Mouse (Mus musculus) heart, postnatal 4 days (tissue): ENCODE measurements at regions not wholly inside any gene's neighbourhood (a gene's known extent, or its start where the extent isn't known, plus 50 kb on each side); places are given as distances from the start of the nearest gene placed in this dataset.
"Not testable (repeated sequence)": the region's sequence is repeated elsewhere in the genome, so short reads cannot be mapped to it uniquely, and the experiment has no call there.

ENCODE experiments used
- DNase-seq: peaks from one replicate; pipeline ENCODE4 v3.0.0; 2021

GRCm38 (mm10) chr2:72616412-72616811, 140.5 kb downstream of the Cdca7 start:
- DNase-seq, result no peak

GRCm38 (mm10) chr2:72619446-72619845, 143.5 kb downstream of the Cdca7 start:
- DNase-seq, result peak; percentile 29

- DNase-seq, result no peak
Observed at GRCm38 (mm10) chr2:72620182-72620652, 144.3 kb downstream of the Cdca7 start.

GRCm38 (mm10) chr2:72627915-72628314, 152.0 kb downstream of the Cdca7 start:
- peak; percentile 43 for DNase-seq

- no peak for DNase-seq
Observed at GRCm38 (mm10) chr2:72628626-72629470, 152.9 kb downstream of the Cdca7 start.

- DNase-seq, result no peak
Observed at GRCm38 (mm10) chr2:72629691-72630461, 153.9 kb downstream of the Cdca7 start.

- DNase-seq, result no peak
Observed at GRCm38 (mm10) chr2:72637881-72638620, 162.1 kb downstream of the Cdca7 start.

GRCm38 (mm10) chr2:72639022-72639421, 163.1 kb downstream of the Cdca7 start:
- DNase-seq, result no peak

GRCm38 (mm10) chr2:72641228-72641627, 165.3 kb downstream of the Cdca7 start:
- no peak for DNase-seq

GRCm38 (mm10) chr2:72644151-72644843, 168.3 kb downstream of the Cdca7 start:
- no peak for DNase-seq

GRCm38 (mm10) chr2:72647642-72648041, 171.7 kb downstream of the Cdca7 start:
- DNase-seq, result no peak

GRCm38 (mm10) chr2:72648294-72648693, 172.3 kb downstream of the Cdca7 start:
- DNase-seq, result no peak

- DNase-seq, result no peak
Observed at GRCm38 (mm10) chr2:72655864-72656263, 179.9 kb downstream of the Cdca7 start.

- DNase-seq, result peak; percentile 21
Observed at GRCm38 (mm10) chr2:72657101-72657920, 181.4 kb downstream of the Cdca7 start.

GRCm38 (mm10) chr2:72662396-72662795, 186.4 kb downstream of the Cdca7 start:
- DNase-seq, result no peak

GRCm38 (mm10) chr2:72662979-72663780, 187.2 kb downstream of the Cdca7 start:
- DNase-seq, result no peak

GRCm38 (mm10) chr2:72667396-72667795, 191.4 kb downstream of the Cdca7 start:
- DNase-seq, result not testable (repeated sequence)

- no peak for DNase-seq
Observed at GRCm38 (mm10) chr2:72672908-72673901, 197.2 kb downstream of the Cdca7 start.

GRCm38 (mm10) chr2:72674229-72674628, 198.3 kb downstream of the Cdca7 start:
- peak; percentile 74 for DNase-seq
